Mouse (Mus musculus) cerebellum, adult 18-20 months (tissue): ENCODE results near the gene Ctbp2.
A peak's percentile ranks its signal among the peaks of the same experiment; 100 is the strongest.

Source experiments
- DNase-seq, 2 experiments: peaks; one replicate each; pipeline ENCODE4 v3.0.0; 2021

The Ctbp2 gene

DNA sequence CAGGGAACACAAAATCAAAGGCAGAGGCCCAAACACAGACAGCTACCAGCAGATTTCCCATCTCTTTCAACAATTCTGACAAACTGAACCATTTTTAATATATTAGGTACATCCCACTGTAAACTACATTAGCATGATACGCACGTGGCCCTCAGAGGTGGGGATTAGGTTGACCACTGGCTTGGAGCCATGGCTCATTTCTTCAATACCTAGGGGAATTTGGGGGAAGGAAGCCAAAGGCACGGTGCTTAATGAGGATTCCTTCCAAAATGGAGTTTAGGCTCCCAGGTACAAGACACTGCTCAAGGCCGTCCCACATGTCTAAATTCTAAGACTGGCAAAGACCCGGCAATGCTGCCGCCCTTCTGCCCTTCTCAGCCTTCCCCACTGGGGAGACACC, 121.9 kb downstream of the Ctbp2 start:
- DNase-seq = no peak

GRCm38 (mm10) chr7:133001388-133001787, 122.8 kb downstream of the Ctbp2 start:
- DNase-seq = no peak

- no peak for DNase-seq
Observed at GRCm38 (mm10) chr7:132999061-132999460, 125.1 kb downstream of the Ctbp2 start.

GRCm38 (mm10) chr7:132998639-132999038, 125.5 kb downstream of the Ctbp2 start:
- no peak for DNase-seq

- DNase-seq = peak in 1 of 2 experiments; percentile 44
Observed at GRCm38 (mm10) chr7:132996391-132996790, 127.8 kb downstream of the Ctbp2 start.

- no peak for DNase-seq
Observed at GRCm38 (mm10) chr7:132994628-132995191, 129.4 kb downstream of the Ctbp2 start.

- no peak for DNase-seq
Observed at GRCm38 (mm10) chr7:132994120-132994519, 130.0 kb downstream of the Ctbp2 start.

DNA sequence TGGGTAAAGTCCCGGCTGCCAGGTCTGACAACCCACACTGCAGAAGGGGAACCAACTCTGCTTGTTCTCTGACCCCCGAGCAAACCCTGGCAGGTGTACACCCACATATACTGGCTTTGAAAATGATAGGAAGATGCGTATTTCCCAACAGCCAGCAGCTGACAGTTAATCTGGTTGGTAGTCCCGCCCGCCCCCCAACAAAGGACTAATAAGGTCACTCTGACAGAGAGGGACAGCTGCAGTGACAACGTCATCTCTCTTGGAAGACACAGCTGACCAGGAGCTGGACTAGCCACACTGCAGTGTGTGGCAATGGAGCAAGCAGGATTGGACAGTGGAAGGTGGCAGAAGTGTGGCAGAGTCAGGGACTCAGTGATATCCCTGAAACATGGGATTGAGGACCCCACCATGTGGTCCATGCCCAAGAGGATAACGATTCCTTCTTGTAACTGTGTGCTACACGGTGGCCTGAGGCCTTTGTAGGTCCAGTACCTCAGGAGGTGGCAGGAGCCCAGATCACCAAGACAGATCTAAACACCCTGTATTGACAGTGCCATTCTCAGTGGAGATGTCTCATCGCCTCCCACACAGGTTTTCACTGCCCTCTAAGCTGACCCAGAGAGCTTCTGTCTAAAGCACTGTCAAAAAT, 131.1 kb downstream of the Ctbp2 start:
- DNase-seq = no peak

DNA sequence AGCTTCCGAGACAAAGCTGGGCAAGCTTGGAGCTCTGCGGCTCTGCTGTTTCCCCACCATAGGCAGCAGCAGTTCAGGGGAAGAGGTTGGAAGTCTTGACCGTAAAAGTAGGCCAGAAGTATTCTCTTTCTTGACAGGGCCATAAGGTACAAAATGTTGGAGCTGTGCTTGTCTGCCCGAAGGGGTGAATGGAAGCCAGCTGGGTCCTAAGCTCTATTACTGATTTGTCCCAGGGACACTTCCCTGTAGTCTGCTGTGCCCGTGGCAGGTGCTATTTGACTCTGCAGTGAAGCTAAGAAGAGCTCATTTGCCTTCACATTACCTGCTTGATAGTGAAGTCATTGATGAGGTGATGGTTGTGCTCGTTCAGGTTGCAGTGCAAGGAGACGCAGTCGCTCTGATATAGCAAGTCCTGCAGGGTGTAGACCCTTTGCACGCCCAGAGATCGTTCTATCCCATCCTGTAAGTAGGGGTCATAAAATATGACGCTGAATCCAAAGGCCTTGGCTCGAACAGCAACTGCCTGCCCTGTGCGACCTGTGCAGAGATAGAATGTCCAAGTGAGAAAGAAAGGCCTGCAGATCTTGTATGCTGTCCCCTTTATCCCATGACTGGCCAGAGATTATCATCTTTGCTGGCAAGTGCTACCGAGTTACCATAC, 132.8 kb downstream of the Ctbp2 start:
- DNase-seq = no peak

DNA sequence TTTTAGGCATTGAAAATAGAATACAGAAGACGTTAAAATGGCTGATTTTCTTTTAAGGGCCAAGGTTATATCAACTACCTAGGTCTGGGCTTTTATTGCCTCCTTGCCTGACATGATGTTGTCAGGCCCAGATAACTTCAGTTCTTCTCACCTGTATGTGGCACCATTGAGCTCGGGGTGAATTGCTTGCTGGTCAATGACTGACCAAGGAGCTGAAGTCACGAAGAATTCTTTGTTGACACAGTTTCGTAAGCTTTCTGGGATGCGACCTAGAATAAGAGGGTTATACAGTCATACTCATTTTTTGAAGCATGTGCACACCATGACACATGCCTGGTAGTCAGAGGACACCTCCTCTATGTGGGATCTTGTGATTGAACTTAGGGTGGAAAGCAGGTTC, 134.3 kb downstream of the Ctbp2 start:
- DNase-seq = no peak

GRCm38 (mm10) chr7:132982639-132983038, 141.5 kb downstream of the Ctbp2 start:
- DNase-seq = no peak

DNA sequence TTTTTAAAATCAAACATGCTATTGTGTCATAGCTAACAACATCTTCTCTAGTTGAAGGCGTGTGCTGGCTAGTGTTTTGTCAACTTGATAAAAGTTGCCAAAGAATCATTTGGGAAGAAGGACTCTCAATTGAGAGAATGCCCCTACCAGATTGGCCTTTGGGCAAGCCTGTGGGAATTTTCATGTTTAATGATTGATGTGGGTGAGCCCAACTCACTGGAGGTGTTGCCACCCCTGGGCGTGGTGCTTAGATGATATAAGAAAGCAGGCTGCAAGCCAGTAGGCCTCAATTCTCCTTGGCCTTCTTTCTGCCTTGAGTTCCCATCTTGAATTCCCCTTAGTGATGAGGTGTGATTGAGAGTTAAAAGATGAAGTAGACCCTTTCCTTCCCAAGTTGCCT, 146.2 kb downstream of the Ctbp2 start:
- no peak for DNase-seq

DNA sequence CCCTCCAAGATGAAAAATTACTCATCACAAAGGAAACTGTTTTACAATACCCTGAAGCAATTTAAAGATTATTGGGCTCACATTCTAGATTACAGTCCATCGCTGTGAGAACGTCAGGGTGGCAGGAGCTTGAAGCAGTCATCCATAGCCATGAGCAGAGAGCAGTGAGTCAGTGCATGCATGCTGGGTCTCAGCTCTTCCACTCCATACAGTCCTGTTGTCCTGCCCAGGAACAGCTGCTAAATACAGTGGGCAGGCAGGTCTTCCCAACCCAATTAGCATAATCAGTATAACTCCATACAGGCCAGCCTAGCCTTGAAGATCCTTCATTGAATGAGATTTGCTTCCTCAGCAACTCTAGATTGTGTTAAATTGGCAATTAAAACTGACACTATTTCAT, 148.1 kb downstream of the Ctbp2 start:
- no peak for DNase-seq

- DNase-seq = no peak
Observed at GRCm38 (mm10) chr7:132972079-132972478, 152.1 kb downstream of the Ctbp2 start.

DNA sequence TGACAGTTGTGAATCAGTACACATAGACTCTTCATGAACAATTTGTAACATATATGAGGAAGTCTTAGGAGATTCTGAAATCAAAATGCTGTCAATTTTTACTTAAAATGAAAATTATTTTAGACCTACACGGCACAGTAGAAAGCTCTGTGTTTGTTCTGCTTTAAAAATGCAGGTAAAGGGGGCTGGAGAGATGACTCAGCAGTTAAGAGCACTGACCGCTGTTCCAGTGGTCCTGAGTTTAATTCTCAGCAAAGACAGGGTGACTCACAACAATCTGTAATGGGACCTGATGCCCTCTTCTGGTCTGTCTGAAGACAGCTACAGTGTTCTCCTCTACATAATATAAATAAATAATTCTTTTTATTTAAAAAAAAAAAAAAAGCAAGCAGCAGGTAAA, 158.4 kb downstream of the Ctbp2 start:
- DNase-seq = no peak

- DNase-seq = no peak
Observed at GRCm38 (mm10) chr7:132964395-132964794, 159.8 kb downstream of the Ctbp2 start.

GRCm38 (mm10) chr7:132950613-132951012, 173.5 kb downstream of the Ctbp2 start:
- DNase-seq = no peak

GRCm38 (mm10) chr7:132949968-132950367, 174.2 kb downstream of the Ctbp2 start:
- no peak for DNase-seq

GRCm38 (mm10) chr7:132940569-132940968, 183.6 kb downstream of the Ctbp2 start:
- no peak for DNase-seq

DNA sequence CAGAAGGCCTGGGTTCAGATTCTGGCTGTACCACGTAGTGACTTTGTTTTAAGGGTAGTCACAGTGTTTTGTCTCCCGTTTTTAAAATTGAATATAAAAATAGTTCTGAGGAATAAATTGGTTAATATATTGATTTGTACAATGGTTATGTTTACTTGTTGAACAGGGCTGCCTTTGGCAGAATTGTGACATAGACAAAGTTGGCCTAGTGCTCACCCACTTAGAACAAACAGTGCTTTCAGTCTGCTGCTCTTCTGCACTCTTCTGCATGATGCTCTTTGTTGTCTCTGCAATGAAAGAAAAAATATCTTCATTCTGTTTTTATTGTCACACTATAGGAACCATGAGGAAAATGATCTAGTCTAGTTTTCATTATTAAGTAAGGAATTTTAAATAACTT, 185.0 kb downstream of the Ctbp2 start:
- DNase-seq = no peak
